Mouse (Mus musculus) layer of hippocampus, adult 9-10 months (tissue): ENCODE measurements around the gene Ccdc9b.

Source experiments
- DNase-seq: peaks from one replicate; pipeline ENCODE4 v3.0.0; 2022; ENCODE audit warnings: low spot score

Gene Ccdc9b

DNA sequence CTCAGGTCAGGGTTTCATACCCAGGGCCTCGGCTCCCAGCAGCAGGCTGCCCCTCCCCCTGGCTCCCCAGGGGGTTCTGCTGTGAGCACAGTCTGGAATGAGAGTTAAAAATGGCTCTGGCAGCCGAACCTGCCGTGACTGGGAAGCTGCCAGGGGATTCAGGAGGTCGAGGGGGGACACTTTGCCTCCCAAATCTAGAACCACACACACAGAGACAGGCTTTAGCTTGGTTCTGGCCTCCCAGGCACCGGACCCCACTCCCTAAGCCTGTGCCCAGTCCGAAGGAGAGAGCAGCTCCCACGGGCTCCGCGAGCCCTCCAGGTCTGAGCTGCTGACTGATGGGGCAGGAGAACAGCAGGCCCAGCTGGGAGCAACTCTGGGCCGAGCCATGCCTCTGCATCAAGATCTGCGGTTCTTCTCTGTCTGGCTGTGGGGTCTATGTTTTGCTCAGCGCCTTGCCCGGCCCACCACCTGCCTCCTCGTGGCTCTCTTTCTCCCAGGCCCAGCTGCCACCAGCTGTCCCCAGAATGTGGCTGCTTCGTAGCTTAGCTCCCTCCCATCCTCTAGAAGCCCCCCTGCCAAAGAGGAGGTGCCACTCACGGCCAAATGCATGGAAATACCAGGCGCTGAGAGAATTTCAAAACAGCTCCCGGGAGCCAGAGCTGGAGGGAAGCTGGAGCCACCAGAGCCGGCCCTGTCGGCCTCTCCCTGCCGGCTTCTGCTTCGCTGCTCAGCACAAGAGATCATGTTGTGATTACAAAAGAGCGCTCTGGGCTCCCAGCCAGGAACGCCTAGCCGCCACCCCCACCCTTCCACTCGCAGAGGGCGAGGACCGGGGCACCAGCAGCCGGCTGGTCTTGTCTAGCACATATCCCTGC lies at the start of gene Ccdc9b:
Ccdc9b (minus strand) TSS at position 756 of the 878 bp plus-strand sequence.
- DNase-seq, result no peak

GRCm38 (mm10) chr2:118810861-118811260 lies 48.4 kb upstream of the Ccdc9b start:
- DNase-seq, result no peak

DNA sequence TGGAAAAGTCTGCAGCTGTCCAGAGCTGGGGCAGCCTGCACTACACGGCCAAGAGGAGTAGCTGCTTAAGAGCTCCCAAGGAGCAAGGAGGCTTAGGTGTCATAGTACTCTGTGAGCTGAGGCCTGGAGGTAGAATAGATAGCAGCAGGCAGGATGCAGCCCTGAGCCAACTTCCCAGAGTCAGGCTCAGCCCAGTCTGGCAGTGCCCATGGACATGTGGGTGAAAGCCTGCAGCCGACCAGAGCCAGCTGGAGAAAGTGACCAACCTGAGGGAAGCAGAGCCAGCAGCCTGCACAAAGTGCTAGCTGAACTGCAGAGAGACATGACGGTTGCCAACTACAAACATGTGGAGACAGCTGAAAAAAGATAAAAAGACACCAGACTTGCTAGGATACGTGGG lies 44.4 kb upstream of the Ccdc9b start:
- no peak for DNase-seq

DNA sequence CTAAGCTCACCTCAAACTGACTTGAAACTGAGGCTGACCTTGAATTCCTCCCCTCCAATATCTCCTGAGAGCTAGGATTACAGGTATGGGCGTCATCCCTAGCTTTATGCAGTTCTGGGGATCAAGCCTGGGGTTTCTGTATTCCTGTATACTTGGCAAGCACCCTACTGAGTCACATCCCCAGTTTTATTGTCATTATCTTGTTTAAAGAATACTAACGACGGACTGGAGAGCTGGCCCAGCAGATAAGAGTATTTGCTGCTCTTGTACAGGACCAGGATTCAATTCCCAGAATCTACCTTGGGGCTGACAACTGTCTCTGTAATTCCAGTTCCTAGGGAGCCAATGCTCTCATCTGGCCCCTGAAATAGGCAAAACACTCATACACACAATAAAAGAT lies 43.3 kb upstream of the Ccdc9b start:
- no peak for DNase-seq

DNA sequence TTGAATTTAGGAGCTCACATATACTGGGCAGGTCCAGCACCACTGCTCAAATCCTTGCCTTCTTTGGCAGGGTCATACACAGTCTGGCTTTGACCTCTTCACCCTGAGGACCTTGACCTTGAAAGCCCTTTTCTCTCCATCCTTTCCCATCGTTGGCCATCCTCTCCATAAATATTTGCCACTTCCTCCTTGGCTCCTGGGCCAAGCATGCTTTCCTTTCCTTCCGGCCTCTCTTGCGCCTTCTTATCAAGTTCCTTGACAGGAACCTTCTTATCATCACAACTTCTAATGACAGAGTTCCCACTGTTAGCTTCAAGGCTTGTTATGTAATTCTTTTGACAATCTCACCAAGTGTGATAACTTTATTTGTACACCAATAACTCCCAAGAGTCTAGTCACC lies 42.7 kb upstream of the Ccdc9b start:
- no peak for DNase-seq

GRCm38 (mm10) chr2:118804474-118804873 lies 42.0 kb upstream of the Ccdc9b start:
- no peak for DNase-seq

- no peak for DNase-seq
Measured at GRCm38 (mm10) chr2:118802542-118803118, 40.2 kb upstream of the Ccdc9b start.

DNA sequence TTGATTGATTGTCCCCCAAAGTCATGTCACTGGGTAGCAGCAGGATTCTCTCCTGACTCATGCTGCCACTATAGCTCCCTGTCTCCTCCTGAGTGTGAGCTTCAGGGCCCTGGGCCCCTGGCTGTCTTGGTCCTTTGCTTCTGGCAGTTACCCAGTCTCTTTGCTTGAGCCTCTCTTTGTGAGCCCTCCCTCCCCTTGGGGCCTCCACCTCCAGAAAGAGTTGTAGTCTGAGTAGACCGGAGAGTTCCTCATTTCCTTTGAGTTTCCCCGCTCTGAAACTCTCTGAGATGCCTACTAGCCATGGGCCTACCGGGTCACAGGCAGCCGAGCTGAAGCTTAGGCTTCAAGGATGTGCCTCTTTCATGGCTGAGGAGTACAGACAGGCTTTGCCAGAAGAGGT lies 31.2 kb upstream of the Ccdc9b start:
- DNase-seq, result no peak

DNA sequence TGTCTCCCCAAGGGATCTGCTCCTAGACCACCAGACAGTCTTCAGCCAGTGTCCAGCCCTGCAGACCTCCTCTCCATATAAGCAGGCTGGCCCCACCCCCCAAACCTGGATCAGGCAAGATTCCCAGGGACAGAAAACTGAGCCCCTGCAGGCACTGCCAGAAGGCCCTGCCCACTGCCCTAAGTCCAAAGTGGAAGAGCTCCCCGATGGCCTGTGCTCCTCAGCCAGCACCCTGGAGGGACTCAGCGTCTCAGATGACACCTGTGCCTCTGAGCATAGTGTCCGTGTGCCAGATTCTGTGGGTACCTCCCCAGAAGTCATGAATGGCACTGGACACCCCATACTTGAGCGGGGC lies 29.8 kb upstream of the Ccdc9b start:
- DNase-seq, result no peak

DNA sequence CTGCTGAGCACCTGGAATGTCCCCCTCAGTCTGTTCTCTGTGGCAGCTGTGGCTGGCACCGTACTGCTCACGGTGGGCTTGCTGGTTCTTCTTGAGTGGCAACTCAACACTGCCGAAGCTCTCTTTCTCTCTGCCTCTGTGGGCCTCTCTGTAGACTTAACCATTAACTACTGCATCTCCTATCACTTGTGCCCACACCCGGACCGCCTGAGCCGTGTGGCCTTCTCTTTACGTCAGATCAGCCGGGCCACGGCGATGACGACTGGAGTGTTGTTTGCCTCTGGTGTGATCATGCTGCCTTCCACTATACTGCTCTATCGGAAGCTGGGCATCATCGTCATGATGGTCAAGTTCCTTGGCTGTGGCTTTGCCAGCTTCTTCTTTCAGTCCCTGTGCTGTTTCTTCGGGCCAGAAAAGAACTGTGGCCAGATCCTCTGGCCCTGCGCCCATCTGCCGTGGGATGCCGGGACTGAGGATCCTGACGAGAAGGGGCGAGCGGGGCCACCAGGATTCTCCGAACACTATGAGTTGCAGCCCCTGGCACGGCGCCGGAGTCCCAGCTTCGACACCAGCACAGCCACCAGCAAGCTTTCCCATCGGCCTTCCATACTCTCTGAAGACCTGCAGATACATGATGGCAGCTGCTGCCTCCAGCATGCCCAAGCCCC lies 29.3 kb upstream of the Ccdc9b start:
- no peak for DNase-seq

DNA sequence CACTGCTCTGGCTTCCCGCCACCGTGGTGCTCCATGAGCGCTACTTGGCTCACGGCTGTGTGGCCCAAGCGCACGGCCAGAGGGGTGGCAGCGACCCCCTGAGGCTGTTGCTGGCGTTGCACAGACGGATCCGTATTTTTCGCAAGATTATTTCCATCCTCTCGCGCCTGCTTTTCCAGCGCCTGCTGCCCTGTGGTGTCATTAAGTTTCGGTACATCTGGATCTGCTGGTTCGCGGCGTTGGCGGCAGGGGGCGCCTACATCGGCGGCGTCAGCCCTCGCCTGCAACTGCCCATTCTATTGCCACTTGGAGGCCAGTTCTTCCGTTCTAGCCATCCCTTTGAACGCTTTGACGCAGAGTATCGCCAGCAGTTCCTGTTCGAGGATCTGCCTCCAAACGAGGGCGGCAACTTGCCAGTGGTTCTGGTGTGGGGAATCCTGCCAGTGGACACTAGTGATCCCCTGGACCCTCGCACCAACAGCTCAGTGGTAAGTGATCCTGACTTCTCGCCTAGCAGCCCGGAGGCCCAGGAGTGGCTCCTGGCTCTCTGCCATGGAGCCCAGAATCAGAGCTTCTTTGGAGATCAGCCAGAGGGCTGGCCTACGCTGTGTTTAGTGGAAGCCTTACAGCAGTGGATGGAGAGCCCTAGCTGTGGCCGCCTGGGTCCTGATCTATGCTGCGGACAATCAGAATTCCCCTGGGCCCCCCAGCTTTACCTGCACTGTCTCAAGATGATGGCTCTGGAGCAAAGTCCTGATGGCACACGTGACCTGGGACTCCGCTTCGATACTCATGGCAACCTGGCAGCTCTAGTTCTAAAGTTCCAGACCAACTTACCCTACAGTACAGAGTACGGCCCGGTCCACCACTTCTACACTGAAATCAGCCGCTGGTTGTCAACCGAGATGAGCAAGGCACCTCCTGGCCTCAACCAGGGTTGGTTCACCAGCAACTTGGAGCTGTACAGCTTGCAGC lies 28.4 kb upstream of the Ccdc9b start:
- no peak for DNase-seq

DNA sequence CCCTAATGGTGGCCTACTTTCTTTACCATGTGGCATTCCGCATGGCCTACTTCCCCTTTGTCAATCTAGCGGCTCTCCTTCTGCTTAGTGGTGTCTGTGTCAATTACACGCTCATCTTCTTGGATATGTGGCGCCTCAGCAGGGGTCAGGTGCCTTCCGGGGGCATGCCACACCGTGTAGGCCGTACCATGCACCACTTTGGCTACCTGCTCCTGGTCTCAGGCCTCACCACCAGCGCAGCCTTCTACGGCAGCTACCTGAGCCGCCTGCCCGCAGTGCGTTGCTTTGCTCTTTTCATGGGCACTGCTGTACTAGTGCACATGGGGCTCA lies 27.7 kb upstream of the Ccdc9b start:
- no peak for DNase-seq

- DNase-seq, result no peak
Measured at GRCm38 (mm10) chr2:118789501-118789900, 27.0 kb upstream of the Ccdc9b start.

- no peak for DNase-seq
Measured at GRCm38 (mm10) chr2:118786525-118786924, 24.1 kb upstream of the Ccdc9b start.

GRCm38 (mm10) chr2:118783663-118784062 lies 21.2 kb upstream of the Ccdc9b start:
- no peak for DNase-seq

GRCm38 (mm10) chr2:118783093-118783492 lies 20.6 kb upstream of the Ccdc9b start:
- DNase-seq, result no peak

DNA sequence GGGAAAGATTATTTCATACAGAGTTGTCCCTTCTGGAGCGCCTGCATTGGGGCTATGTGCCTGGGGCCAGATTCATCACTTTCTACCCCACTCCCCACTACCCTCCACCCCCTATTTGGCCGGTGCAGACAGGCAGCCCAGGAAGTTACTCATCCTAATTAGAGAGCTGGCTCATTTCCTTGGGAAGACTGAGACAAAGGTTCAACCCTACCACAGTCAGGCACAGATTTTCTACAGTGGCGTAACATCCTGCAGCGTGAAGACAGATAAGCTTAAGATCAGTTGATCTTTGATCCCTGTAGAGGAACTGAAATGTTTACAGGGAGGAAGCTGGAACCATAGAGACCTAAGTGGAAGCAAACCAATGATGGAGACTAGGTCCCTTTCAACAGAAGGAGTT lies 19.8 kb upstream of the Ccdc9b start:
- DNase-seq, result no peak

GRCm38 (mm10) chr2:118781115-118781514 lies 18.7 kb upstream of the Ccdc9b start:
- DNase-seq, result no peak

GRCm38 (mm10) chr2:118779504-118780480 lies 17.3 kb upstream of the Ccdc9b start, which contains the start of gene Disp2:
Gene Disp2, plus strand, starts transcription at chr2:118779719.
- no peak for DNase-seq

DNA sequence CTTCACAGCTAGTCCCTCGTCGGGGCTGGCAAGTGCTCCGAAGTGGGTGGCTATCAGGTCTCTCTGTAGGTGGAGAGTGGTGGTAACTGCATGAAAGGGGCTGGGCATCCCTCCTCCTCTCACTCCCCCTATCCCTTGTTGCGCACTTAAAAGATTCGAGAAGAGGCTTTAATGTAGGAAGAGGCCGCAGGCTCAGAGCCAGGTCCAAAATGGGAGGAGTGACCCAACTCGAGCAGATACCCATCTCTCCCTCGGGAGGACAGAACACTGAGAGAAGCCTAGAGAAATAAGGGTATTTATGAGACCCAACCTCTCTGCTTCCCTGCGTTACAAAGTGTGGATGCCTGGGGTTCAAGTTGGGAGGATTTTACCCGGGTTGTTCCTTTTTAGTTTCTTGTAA lies 16.6 kb upstream of the Ccdc9b start:
- no peak for DNase-seq

DNA sequence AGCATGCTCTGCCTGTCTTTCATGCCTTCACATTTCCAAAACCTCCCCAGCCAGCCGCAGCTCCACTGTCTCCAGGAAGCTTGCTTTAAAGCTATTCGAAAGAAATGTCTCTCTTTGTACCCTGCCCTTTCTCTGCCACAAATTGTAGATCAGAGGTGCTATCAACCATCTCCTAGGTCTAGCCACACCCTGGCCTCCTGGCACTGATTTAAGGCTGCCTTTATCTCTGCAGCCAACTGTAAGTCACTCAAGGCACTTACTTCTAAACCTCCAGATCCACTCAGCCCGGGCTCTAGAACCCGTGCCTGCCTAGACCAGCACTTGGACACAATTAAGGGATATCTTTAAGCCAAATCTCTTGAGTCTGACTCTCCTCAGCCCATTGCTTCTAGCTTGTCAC lies 16.0 kb upstream of the Ccdc9b start:
- no peak for DNase-seq
